Mouse (Mus musculus) liver, adult 2 months (tissue): ENCODE results near the gene Ppp4r1.

Experiments used
- CTCF ChIP-seq: fragments of 200-500 bp; IDR thresholded peaks from 2 replicates; pipeline ENCODE4 v1.5.1; 2011; ENCODE audit warnings: low read depth, low read length, control low read depth
- POLR2A ChIP-seq: fragments of 200-500 bp; IDR thresholded peaks from 2 replicates; pipeline ENCODE4 v1.6.1; 2011; ENCODE audit warnings: low read length, control low read depth; ENCODE audit not compliant: insufficient read depth; ENCODE audit errors: extremely low read depth

- no peak for TF ChIP-seq CTCF
- TF ChIP-seq POLR2A = no peak
Observed at GRCm38 (mm10) chr17:65777461-65777860, 4.9 kb upstream of the Ppp4r1 start.
